Mouse (Mus musculus) left cerebral cortex, adult 2 months (tissue): ENCODE measurements around the gene 1700109H08Rik. TPM values are rescaled to one million over a fixed set of nuclear protein-coding genes. Genes with fewer than 3 reads are reported as not detected.
"Not testable (repeated sequence)": the region's sequence is repeated elsewhere in the genome, so short reads cannot be mapped to it uniquely, and the experiment has no call there.

ENCODE experiments used
- DNase-seq, 2 experiments: peaks; one replicate each; pipeline ENCODE4 v3.0.0; 2021 to 2022; ENCODE audit warnings: low spot score in 2 of 2, mixed read lengths in 1 of 2; ENCODE audit errors: extremely low spot score in 1 of 2
- H3K27ac ChIP-seq: fragments of 200-600 bp; 2 replicates; pipeline ENCODE4 v1.8.1; 2022
- H3K4me3 ChIP-seq: fragments of 200-600 bp; 2 replicates; pipeline ENCODE4 v1.8.1; 2022
- CTCF ChIP-seq: fragments of 200-600 bp; IDR thresholded peaks from 2 replicates; pipeline ENCODE4 v1.8.1; 2022; ENCODE audit warnings: antibody characterized with exemption, mild to moderate bottlenecking, moderate library complexity
- intact Hi-C: fragments of 180-260 bp; cut with DNase I; formaldehyde crosslinking; loops from one replicate; pipeline ENCODE4 v1.15.1; 2025
- long read RNA-seq, 2 experiments: library from polyadenylated mRNA; stranded (forward); transcript quantifications; one replicate each; pipeline ENCODE4 v2.0.0; 2021; ENCODE audit warnings: borderline mapping rate in 2 of 2
- total RNA-seq, 2 experiments: library from RNA; stranded (reverse); gene quantifications; 2 replicates each; pipeline ENCODE4 v1.2.3; 2021

Gene 1700109H08Rik
- 1 to 10 TPM; 5.1 to 5.5 TPM for total RNA-seq
- long read RNA-seq, experiment 1: 0 reads
- long read RNA-seq, experiment 2, partial matches to known transcripts: 1 of 1 reads
- long read RNA-seq, experiment 2, other reads (novel, unspliced or antisense): 0 of 1 reads

GRCm38 (mm10) chr5:3571266-3571665, at the start of gene 1700109H08Rik:
Gene 1700109H08Rik (plus strand): TSS chr5:3571566.
- no peak within 1 kb of the TSS for H3K27ac ChIP-seq
- no peak for DNase-seq
- intact Hi-C loops: no loop called here
- TF ChIP-seq CTCF: no peak
- H3K4me3 ChIP-seq: no peak within 1 kb of the TSS

DNA sequence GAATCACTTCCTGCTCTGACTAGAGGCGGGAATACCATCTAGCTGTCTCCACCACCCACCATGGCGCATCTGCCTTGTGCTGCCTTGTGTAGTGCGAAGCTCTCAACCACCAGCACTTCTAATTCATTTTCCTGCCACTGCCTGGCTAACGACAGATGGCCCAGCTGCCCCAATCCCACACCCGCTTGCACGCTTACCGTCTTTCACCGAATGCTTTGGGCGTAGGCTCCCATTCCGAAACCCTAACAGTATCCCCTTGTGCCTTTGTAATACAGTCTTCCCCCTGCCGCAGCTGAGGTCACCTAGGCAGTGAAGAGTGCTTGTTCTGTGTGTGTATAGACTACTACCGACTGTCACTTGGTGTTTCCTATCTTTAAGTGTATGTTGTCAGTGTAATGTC, 49.6 kb upstream of the 1700109H08Rik start:
- Histone ChIP-seq H3K4me3 (no peak overlapping the region), H3K27ac (no peak overlapping the region)
- no peak for DNase-seq
- TF ChIP-seq CTCF: no peak
- intact Hi-C loops: no loop called here

GRCm38 (mm10) chr5:3522826-3523225, 48.5 kb upstream of the 1700109H08Rik start:
- no peak for TF ChIP-seq CTCF
- intact Hi-C loops: no loop called here
- H3K4me3 ChIP-seq: no peak overlapping the region
- no peak overlapping the region for H3K27ac ChIP-seq
- no peak for DNase-seq

DNA sequence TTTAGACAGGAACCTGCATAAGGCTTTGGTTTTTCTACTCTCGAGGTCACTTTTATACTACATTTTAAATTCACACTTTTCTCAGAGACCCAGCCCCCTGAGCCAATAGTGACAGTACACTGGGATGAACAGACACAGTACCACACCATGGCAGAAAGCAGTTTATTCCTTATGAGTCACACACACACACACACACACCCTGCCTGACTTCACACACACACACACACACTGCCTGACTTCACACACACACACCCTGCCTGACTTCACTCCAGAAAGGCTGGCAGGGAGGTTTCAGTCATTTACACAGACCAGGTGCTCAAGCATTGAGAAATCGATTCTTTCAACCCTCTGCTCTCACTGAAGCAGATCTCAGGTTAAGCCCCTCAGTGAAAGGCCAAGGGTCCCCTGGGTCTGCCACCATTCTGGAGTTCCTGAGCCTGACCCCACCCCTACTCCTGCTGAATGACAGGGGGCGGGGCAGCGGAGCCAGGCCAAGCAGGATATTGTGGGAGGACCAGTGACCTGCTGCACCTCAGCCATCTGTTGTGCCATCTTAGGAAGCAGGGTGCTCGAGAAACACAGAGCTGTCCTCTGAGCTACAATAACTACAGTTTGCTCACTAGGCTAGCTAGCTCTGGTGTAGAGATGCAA, 44.2 kb upstream of the 1700109H08Rik start:
- intact Hi-C loops: no loop called here
- no peak overlapping the region for H3K4me3 ChIP-seq
- no peak for TF ChIP-seq CTCF
- DNase-seq: no peak
- H3K27ac ChIP-seq: no peak overlapping the region

- H3K27ac ChIP-seq: no peak overlapping the region
- intact Hi-C loops: no loop called here
- no peak for TF ChIP-seq CTCF
Observed at GRCm38 (mm10) chr5:3529585-3530189, 41.7 kb upstream of the 1700109H08Rik start.

DNA sequence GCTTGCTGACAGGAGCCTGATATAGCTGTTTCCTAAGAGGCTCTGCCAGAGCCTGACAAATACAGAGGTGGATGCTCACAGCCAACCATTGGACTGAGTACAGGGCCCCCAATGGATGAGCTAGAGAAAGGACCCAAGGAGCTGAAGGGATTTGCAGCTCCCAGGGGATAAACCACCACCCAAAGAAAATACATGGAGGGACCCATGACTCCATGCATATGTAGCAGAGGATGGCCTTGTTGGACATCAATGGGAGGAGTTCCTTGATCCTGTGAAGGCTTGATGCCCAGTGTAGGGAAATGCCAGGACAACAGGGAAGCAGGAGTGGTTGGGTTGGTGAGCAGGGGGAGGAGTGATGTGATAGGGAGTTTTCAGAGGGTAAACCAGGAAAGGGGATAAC, 39.3 kb upstream of the 1700109H08Rik start:
- DNase-seq, H3K4me3 ChIP-seq, H3K27ac ChIP-seq, intact Hi-C loops: not testable (repeated sequence)

More at GRCm38 (mm10) chr5:3529585-3530189, 41.7 kb upstream of the 1700109H08Rik start:
- H3K4me3 ChIP-seq: no peak overlapping the region
- DNase-seq: no peak

GRCm38 (mm10) chr5:3536592-3537212, 34.7 kb upstream of the 1700109H08Rik start:
- no peak overlapping the region for H3K4me3 ChIP-seq
- intact Hi-C loops: no loop called here
- no peak for TF ChIP-seq CTCF
- DNase-seq: no peak
- no peak overlapping the region for H3K27ac ChIP-seq

- no peak overlapping the region for H3K4me3 ChIP-seq
Observed at GRCm38 (mm10) chr5:3538505-3539472, 32.6 kb upstream of the 1700109H08Rik start.

DNA sequence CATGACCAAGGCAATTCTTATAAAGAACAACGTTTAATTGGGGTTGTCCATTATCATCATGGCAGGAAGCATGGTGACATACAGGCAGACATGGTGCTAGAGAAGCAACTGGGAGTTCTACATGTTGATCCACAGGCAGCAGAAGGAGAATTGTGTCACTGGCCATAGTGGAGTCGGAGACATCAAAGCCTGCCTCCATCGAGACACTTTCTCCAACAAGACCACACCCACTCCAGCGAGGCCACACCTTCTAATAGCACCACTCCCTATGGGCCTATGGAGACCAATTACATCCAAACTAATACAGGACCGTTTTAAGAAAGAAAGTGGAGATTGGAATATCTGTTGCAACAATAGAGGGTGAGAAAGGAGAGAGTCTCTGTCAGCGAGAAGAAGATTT, 29.5 kb upstream of the 1700109H08Rik start:
- Histone ChIP-seq H3K4me3 (no peak overlapping the region), H3K27ac (no peak overlapping the region)
- intact Hi-C loops: loop anchor here (10.0 kb wide), 1 partner anchor 197 kb away; the partner anchor contains the start of gene Cdk6
- TF ChIP-seq CTCF: no peak
- no peak for DNase-seq

More at GRCm38 (mm10) chr5:3538505-3539472, 32.6 kb upstream of the 1700109H08Rik start:
- no peak overlapping the region for H3K27ac ChIP-seq
- DNase-seq: no peak
- no peak for TF ChIP-seq CTCF
- intact Hi-C loops: no loop called here

DNA sequence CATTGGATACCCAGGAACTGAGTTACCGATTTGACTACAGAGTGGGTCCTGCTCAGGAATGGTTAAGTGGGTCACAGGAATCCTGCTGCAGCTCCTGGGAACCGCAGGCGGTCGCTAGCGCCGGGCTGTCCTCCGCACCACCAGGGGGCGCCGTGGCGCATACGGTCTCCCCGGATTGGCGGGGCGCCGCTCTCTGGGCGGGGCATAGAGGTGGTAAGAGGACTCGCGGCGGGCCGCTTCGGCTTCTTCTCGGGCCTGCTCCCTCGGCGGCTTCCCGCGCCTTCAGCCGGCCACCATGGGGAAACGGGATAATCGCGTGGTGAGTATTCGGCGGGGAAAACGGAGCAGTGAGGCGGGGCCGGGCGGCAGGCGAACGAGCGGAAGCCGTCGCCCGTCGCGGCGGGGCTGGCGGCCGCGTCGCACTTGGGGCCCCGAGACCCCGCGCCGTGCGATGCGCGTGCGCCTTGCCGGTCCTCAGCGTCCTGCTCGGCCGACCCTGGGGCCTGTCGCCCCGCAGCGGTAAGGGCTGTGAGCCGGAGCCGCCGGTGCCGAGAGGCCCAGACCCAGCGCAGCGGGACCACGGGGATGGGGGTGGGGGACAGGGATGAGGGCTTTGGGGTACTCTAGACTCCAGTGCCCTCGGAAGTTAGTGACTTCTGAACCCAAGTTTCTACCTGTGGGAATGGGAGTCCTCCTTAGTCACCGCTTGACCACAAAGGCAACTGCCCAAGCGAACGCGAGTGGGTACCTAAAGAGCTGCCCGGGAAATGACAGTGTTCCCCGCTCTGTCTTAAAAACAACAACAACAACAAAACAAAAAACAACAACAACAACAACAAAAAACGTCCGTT, 27.5 kb upstream of the 1700109H08Rik start, which contains the start of gene Fam133b:
Gene Fam133b (plus strand): TSS at position 205 of the 851 bp plus-strand sequence.
- peak within 1 kb of the TSS; percentile 96 for H3K27ac ChIP-seq
- intact Hi-C loops: loop anchor here (10.0 kb wide), 1 partner anchor 199 kb away; the partner anchor contains the start of gene Cdk6
- peak; percentile 99 for TF ChIP-seq CTCF
- H3K4me3 ChIP-seq: peak within 1 kb of the TSS; percentile 92
- peak; percentile 97 to 99 for DNase-seq
